Mouse (Mus musculus) left cerebral cortex, postnatal 10 days (tissue): ENCODE data around the gene Necab3. TPM values are rescaled to one million over a fixed set of nuclear protein-coding genes. Genes with fewer than 3 reads are reported as not detected.

Source experiments
- DNase-seq, 2 experiments: peaks; one replicate each; pipeline ENCODE4 v3.0.0; 2021 to 2022; ENCODE audit warnings: low spot score in 2 of 2, mixed read lengths in 1 of 2; ENCODE audit errors: extremely low spot score in 1 of 2
- intact Hi-C: fragments of 180-260 bp; cut with DNase I; formaldehyde crosslinking; loops from one replicate; pipeline ENCODE4 v1.15.1; 2025
- total RNA-seq, 2 experiments: library from RNA; stranded (reverse); gene quantifications; 2 replicates each; pipeline ENCODE4 v1.2.3; 2021

Gene Necab3
- total RNA-seq, 2 experiments from 2014 or later, result 59.5 to 63.2 TPM

DNA sequence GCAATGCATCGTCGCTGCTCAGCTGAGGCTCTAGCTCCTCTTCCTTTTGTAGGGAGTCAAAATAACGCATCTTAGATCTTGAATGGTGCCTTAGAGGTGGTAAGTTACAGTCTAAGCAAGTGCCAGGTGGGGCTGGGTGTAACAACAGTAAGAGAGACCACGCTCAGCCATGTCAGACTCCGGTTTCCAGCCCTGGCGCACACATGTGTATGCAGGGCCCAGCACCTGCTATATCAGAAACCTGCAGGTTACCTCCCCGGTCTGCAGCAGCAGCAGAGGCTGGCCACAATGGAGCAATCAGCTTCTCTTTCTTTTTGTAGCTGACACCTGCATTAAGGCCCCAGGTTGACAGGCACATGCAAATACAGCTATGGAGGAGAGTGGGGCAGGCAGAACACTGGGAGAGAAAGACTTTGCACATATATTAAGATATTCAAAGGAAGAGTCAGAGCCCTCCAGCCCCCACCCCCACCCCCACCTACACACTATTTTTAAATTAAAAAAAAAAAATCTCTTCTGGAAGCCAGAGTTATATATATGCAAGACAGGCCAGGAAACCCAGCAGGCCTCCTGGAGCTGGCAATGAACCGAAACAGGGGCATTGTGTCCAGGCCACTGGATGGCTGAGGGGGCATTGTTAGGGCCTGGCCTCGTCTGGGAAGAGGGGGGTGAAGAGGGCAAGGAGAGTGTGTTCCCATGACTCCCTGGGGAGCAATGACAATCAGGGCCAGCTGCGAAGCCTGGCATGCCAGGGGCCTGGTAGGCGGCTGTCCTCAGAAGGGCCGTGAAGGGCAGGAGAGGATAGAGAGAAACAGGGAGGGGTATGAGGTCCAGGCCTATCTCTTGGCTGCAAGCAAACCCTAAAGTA, 18.4 kb upstream of the Necab3 start:
- no peak for DNase-seq

GRCm38 (mm10) chr2:154574271-154574670, 15.6 kb upstream of the Necab3 start:
- intact Hi-C loops, result no loop called here
- DNase-seq, result no peak

More for the DNA sequence above, 18.4 kb upstream of the Necab3 start:
- intact Hi-C loops, result no loop called here

GRCm38 (mm10) chr2:154572996-154573395, 14.3 kb upstream of the Necab3 start:
- DNase-seq, result no peak
- intact Hi-C loops, result no loop called here

DNA sequence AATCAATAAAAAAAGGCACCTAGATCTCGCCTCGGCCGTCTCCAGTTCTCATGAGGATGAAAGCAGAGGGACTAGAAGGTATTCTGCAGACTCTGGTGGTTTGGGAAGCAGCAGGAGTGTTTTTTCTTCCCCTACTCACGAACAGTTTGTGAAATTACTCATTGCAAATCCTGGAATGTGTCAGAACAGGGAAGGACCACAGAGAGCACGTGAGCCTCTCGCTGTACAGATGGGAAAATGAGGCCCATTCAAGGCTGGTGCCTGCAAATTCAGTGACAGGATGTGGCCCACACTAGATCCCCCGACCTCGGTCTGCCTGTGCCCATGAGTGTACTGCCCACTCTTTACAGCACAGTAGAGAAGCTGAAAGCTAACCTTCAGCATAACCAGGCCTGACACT, 13.3 kb upstream of the Necab3 start:
- DNase-seq, result no peak
- intact Hi-C loops, result no loop called here

DNA sequence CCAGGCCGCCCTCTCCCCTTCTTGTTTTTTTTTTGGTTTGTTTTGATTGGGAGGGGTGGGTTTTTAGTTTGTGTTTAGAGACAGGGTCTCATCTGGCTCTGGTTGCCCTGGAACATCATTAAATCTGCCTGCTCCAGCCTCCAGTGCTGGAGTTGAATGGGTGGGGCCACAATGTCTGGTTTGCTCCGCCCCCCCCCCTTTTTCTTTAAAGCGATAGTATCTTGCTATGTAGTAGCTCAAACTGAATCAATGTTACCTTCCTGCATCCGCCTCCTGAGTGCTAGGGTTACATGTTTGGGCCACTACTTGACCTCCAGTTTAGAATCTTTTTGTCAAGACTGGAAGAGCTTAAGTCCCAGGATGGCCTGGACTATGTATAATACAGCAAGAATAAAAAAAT, 12.6 kb upstream of the Necab3 start:
- intact Hi-C loops, result no loop called here
- DNase-seq, result no peak

DNA sequence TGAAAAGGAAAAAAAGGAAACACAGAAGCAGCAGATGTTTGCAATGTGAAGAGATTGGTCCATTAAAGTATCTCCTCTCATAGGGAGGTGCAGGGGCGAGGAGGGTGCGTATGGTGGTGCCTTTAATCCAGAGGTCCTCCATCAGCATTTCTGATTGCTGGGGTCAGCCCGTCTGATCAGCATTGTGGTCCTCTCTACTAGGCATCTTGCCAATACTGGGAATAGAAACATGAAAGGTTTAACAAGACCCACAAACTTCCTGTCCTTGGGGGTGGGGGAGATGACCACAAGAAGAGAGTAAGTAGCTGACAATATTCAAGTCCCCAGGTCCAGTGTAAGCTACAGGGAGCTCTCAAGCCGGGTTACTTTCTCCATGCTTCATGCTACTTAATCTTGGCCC, 12.0 kb upstream of the Necab3 start:
- DNase-seq, result no peak
- intact Hi-C loops, result no loop called here

GRCm38 (mm10) chr2:154569836-154570286, 11.2 kb upstream of the Necab3 start, which contains the start of gene E2f1:
E2f1 (minus strand) TSS chr2:154569892.
- intact Hi-C loops, result no loop called here
- peak; percentile 93 to 97 for DNase-seq

DNA sequence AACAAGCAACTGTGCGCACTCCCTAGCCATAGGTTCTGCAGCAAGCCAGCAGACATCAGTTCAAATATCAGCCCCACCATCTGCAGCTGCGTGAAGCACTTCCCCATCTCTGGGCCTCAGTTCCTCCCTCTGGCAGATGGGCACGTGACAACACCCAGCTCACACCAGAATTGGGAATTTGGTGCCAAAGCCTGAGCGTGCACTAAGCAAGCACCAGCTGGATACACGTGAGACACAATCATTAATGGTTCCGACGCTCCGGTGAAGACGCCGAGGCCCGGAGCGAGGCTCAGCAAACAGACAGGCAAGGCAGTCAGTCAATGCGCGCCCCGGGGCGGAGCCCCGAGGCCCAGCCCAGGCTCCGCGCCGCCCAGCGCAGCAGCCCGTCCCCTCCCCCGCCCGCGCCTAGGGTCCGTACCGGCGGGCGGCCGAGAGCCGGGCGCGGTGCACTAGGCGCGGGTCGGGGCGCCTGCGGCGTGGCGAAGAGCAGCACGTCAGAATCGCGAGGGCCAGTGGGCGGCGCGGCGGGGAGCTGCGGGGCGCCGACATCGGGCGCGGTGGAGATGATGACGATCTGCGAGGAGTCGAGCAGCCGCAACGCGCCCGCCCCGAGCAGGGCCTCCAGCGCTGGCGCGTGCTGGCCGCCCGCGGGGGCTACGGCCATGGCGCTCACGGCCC, 10.5 kb upstream of the Necab3 start:
- intact Hi-C loops, result no loop called here
- peak in 1 of 2 experiments; percentile 77 for DNase-seq

GRCm38 (mm10) chr2:154568329-154569070, 9.8 kb upstream of the Necab3 start:
- DNase-seq, result peak in 1 of 2 experiments; percentile 72
- intact Hi-C loops, result no loop called here

DNA sequence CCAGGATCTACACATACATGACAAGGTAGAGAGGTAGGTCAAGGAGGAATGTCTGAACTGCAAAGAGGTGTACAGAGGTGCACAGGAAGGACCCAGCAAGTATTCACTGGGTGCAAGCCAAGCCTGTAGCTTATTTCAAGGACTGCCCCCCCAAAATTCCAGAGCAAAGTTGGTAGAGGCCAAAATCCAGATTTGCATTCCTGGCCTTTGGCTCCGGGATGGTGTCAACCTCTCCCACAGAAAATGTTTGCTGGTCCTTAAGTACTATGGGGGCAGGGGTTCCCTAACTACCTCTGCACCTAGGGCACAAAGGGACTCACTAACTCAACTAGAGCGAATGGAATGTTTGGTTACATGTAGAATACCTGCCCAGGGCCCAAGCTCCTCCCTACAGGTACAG, 9.1 kb upstream of the Necab3 start:
- DNase-seq, result no peak
- intact Hi-C loops, result no loop called here

GRCm38 (mm10) chr2:154566641-154567040, 8.0 kb upstream of the Necab3 start:
- no peak for DNase-seq
- intact Hi-C loops, result no loop called here

DNA sequence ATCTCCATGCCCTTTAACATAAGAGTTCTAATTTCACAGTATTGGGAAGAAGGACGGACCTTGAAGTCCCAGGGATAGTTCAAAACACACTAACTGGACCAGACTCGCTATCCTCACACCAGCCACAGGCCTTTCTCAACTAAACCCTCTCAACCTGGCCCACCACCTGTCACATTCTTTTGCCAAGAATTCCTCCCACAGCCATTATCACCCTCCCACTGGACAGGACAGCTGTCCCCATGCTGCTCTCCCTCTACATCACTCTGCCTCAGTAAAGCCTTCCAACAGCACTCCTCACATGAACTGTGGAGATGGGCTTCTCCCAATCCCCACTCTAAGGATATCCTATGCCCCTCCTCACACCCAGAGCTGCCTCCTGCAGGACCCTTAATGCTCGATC, 6.9 kb upstream of the Necab3 start:
- no peak for DNase-seq
- intact Hi-C loops, result no loop called here

DNA sequence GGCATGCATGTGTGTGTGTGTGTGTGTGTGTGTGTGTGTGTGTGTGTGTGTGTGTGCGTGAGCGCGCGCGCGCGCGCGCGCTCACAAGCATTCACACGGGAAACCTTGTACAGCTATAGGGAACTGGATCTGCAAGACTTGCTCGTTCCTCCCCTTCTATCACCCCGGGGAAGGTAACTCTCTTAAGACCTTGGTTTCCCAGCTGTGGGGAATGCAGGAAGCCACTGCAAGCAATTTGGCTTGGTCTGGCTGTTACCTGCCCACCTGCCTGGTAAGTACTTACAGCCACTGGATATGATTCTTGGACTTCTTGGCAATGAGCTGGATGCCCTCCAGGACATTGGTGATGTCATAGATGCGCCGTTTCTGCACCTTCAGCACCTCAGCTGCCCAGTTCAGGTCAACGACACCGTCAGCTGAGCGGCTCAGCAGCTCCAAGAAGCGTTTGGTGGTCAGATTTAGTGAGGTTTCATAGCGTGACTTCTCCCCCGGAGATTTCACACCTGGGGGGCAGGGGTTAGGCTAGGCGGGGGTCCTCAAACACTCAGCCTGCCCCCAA, 5.0 kb upstream of the Necab3 start:
- intact Hi-C loops, result no loop called here
- no peak for DNase-seq

DNA sequence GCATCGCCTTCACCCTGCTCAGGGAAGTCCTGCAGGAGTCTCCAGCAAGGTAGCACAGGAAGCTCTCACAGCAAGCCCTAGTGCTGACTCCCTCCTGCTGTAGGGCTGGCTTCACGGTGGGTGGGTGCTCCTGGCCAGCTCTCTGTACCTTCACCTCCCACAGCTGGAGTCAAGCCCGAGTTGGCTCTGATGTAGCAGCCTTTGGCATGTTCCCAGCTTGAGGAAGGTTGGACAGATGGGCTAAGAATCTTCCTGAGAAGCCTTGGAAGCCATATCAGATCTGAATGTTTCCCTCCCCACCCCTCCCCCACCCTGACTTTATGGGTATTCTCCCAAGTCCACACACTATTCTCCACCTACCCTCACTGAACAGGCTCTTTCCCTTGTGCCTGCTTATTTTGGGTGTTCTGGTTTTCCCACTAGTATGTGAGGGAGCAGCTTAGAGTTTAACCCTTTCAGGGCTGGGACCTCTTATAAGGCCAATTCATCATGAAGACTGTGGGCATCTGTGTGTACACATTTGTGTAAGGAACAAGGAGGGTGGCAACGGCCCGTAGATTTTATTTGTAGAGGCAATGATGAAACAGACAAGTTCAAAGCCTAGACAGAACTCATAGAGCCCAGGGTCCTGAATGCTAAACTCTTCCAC, 1.4 kb downstream of the Necab3 start:
- no peak for DNase-seq
- intact Hi-C loops, result loop anchor here (10.0 kb wide), 1 partner anchor 57 kb away; the partner anchor contains the start of genes 4930519P11Rik and Zfp341

- intact Hi-C loops, result loop anchor here (10.0 kb wide), 1 partner anchor 60 kb away; the partner anchor contains the start of genes 4930519P11Rik and Zfp341
- DNase-seq, result peak in 1 of 2 experiments; percentile 74
Observed at GRCm38 (mm10) chr2:154555235-154555634, 3.5 kb downstream of the Necab3 start.

DNA sequence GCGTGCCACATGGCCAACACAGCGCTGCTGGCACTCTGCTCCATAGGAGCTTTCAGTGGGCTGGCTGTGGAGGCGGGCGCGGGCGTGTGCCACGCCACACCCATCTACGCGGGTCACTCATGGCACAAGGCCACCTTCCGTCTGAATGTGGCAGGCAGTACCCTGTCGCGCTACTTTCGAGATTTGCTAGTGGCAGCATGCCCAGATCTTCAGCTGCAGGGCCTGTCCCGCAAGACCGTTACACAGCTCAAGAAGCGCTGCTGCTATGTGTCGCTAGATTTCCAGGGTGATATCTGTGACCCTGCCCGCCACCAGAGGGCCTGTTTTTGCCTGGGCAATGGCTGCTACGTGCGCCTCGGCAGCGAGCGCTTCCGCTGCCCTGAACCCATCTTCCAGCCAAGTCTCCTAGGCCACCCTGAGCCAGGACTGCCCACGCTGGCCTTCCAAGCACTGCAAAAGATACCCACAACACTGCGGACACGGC, 6.2 kb downstream of the Necab3 start:
- intact Hi-C loops, result loop anchor here (10.0 kb wide), 1 partner anchor 62 kb away; the partner anchor contains the start of genes 4930519P11Rik and Zfp341
- peak; percentile 71 to 85 for DNase-seq

DNA sequence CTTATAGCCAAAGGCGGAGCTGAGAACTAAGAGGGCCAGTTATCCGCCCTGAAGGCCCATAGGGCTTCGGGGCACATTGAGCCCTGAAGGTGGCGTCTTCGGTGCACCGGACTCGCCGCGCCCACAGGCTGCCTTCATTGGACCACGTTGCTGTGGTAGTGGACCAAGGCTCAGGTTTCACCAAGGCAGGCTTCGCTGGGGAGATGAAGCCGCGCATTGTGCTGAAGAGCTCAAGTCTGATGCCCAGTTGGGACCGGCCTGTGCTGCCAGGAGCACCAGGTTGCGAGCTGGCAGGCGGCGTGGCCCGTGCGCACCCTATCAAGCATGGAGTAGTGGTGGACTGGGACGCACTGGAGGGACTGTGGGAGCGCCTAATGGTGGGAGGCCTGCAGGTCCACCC, 6.8 kb downstream of the Necab3 start:
- intact Hi-C loops, result loop anchor here (10.0 kb wide), 1 partner anchor 63 kb away; the partner anchor contains the start of genes 4930519P11Rik and Zfp341

DNA sequence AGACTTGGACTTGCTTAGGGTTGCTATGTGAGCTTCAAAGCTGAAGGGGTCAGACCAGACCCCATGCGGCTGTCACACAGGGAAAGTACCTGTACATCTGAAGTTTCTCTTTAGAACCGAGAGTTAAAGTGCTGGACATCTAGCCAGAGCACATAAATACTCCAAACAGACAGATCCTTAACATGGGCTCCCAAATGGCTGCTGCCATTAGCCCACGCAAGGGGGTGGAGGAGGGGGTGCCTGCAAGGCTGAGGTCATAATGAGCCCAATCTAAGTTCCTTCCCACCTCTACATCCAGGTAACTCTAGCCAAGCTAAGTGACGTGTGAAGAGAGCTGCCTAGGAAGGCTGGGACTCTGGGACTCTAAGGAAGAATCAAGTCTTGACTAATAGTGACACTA, 7.2 kb downstream of the Necab3 start, which contains the start of gene Actl10:
Actl10 (plus strand) TSS at position 301 of the 400 bp plus-strand sequence.
- DNase-seq, result no peak
- intact Hi-C loops, result loop anchor here (10.0 kb wide), 1 partner anchor 63 kb away; the partner anchor contains the start of genes 4930519P11Rik and Zfp341

More for the DNA sequence above, 6.8 kb downstream of the Necab3 start:
- no peak for DNase-seq
